Mouse (Mus musculus) olfactory bulb, adult 2 months (tissue): Measurements from ENCODE around the gene Emp3.

Experiments used
- CTCF ChIP-seq: fragments of 200-500 bp; IDR thresholded peaks from 2 replicates; pipeline ENCODE4 v1.5.1; 2012; ENCODE audit warnings: low read depth, mild to moderate bottlenecking, low read length, moderate library complexity; ENCODE audit not compliant: insufficient read depth
- POLR2A ChIP-seq: fragments of 200-500 bp; IDR thresholded peaks from 2 replicates; pipeline ENCODE4 v1.6.1; 2012; ENCODE audit warnings: mild to moderate bottlenecking, low read depth, low read length, moderate library complexity; ENCODE audit not compliant: insufficient read depth

GRCm38 (mm10) chr7:45923762-45924428 is 2.7 kb upstream of the Emp3 start, which contains the start of gene Ccdc114:
- TF ChIP-seq CTCF (no peak), POLR2A (no peak)
